Mouse (Mus musculus): ENCODE results near the gene Gm20219. TPM values are rescaled to one million over a fixed set of nuclear protein-coding genes. Genes with fewer than 3 reads are reported as not detected.

Gene Gm20219
- 1.5 and 2.6 TPM in 2 replicates for total RNA-seq (2012; rRNA removed)

DNA sequence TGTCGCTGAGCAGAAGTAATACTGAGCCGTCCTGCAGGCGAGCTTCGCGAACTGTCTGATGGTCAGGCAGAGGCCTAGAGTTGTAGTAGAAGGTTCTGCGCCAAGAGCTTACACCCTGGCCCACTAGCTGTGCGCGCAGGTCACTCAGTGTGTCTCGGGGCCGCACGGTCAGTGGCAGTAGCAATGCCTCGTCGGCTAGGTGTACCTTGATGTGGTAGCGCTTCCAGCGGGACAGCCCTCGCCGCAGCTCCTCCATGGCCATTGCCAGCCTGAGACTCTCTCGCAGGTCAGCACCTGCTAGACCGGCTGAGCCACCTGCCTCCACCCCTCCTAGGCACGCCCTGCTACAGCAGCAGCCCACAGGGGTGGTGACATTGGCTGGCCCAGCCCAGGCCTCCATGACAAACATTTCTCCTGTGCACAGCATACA lies at the start of gene Gm20219:
Gene Gm20219, minus strand, starts transcription at position 266 of the 430 bp plus-strand sequence.
- peaks cover 0 to 28% of the 10 kb centered on the region in 2 experiments; a peak in 2 of 4 replicates for H3K4me1 ChIP-seq (ENCODE audit: control insufficient read depth in 2 of 2, insufficient read depth in 2 of 2, low read length in 2 of 2, poor library complexity in 1 of 2)
- no peaks in the 10 kb centered on the region for H3K36me3 ChIP-seq (ENCODE audit: control insufficient read depth, insufficient read depth, low read length, poor library complexity, severe bottlenecking)
- TF ChIP-seq ZNF384 (IDR thresholded peaks at IDR 0.05; ENCODE audit: low read depth, low read length) = no peak
- no peak for TF ChIP-seq HCFC1 (IDR thresholded peaks at IDR 0.05; ENCODE audit: borderline replicate concordance, insufficient read depth, low read length)
- no peak for TF ChIP-seq MAFK (IDR thresholded peaks at IDR 0.05; ENCODE audit: insufficient read depth, low read depth, low read length)
- H3K9me3 ChIP-seq (ENCODE audit: control insufficient read depth, insufficient read depth, low read depth, low read length) = no peaks in the 10 kb centered on the region
- H3K4me3 ChIP-seq (ENCODE audit: insufficient read depth in 1 of 2, low read depth in 1 of 2, low read length in 2 of 2, poor library complexity in 1 of 2, severe bottlenecking in 1 of 2) = peak within 1 kb of the TSS in 1 of 2 experiments; percentile 13; a peak in 1 of 4 replicates
- DNase-seq (ENCODE audit: low read depth, low spot score) = peak; percentile 28
- no peak within 1 kb of the TSS for H3K9ac ChIP-seq (ENCODE audit: insufficient read depth, low read depth, low read length, poor library complexity, severe bottlenecking)
- H3K27ac ChIP-seq (ENCODE audit: insufficient read depth, low read depth, low read length, poor library complexity, severe bottlenecking) = no peak within 1 kb of the TSS
- in situ Hi-C loops (cut with MboI; ENCODE audit: low sequenced_read_pairs in 2 of 2, unreplicated experiment in 2 of 2) = loop anchor here in 1 of 2 experiments (10.0 kb wide), 1 partner anchor 199 kb away; no protein-coding TSS in a partner anchor

DNA sequence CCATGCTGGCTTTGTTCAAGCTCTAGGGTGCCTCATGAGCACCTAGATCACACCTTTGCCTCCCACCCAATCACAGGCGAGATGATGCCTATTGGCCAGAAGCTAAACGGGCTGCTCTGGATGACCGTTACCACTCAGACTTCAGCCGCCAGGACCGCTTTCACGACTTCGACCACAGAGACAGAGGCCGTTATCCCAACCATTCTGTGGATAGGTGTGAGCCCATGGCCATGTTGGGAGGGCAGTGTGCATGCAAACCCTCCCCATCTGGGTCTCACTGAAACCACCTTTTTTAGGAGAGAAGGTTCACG lies 49.8 kb upstream of the Gm20219 start:
- no peak for DNase-seq (ENCODE audit: low read depth, low spot score)
- Histone ChIP-seq H3K9me3 (ENCODE audit: control insufficient read depth, insufficient read depth, low read depth, low read length) (no peaks in the 10 kb centered on the region), H3K4me3 (ENCODE audit: insufficient read depth in 1 of 2, low read depth in 1 of 2, low read length in 2 of 2, poor library complexity in 1 of 2, severe bottlenecking in 1 of 2) (no peak overlapping the region), H3K4me1 (ENCODE audit: control insufficient read depth in 2 of 2, insufficient read depth in 2 of 2, low read length in 2 of 2, poor library complexity in 1 of 2) (peaks cover 2 to 5% of the 10 kb centered on the region in 2 experiments; a peak in 3 of 4 replicates), H3K36me3 (ENCODE audit: control insufficient read depth, insufficient read depth, low read length, poor library complexity, severe bottlenecking) (peaks cover 78% of the 10 kb centered on the region), H3K9ac (ENCODE audit: insufficient read depth, low read depth, low read length, poor library complexity, severe bottlenecking) (no peak overlapping the region), H3K27ac (ENCODE audit: insufficient read depth, low read depth, low read length, poor library complexity, severe bottlenecking) (no peak overlapping the region)
- in situ Hi-C loops (cut with MboI; ENCODE audit: low sequenced_read_pairs in 2 of 2, unreplicated experiment in 2 of 2) = no loop called here
- TF ChIP-seq HCFC1 (IDR thresholded peaks at IDR 0.05; ENCODE audit: borderline replicate concordance, insufficient read depth, low read length) (no peak), ZC3H11A (IDR thresholded peaks at IDR 0.05; ENCODE audit: borderline replicate concordance, low read depth, low read length) (no peak), MAFK (IDR thresholded peaks at IDR 0.05; ENCODE audit: insufficient read depth, low read depth, low read length) (no peak), CHD2 (IDR thresholded peaks at IDR 0.05; ENCODE audit: low read depth, low read length) (no peak), ZNF384 (IDR thresholded peaks at IDR 0.05; ENCODE audit: low read depth, low read length) (no peak)

GRCm38 (mm10) chr17:56603186-56604069 lies 49.2 kb upstream of the Gm20219 start:
- Histone ChIP-seq H3K27ac (ENCODE audit: insufficient read depth, low read depth, low read length, poor library complexity, severe bottlenecking) (no peak overlapping the region), H3K4me1 (ENCODE audit: control insufficient read depth in 2 of 2, insufficient read depth in 2 of 2, low read length in 2 of 2, poor library complexity in 1 of 2) (peaks cover 0 to under 1% of the 10 kb centered on the region in 2 experiments; a peak in 2 of 4 replicates), H3K9ac (ENCODE audit: insufficient read depth, low read depth, low read length, poor library complexity, severe bottlenecking) (peak overlapping the region; percentile 0; the same call in 1 of the 2 replicates), H3K4me3 (ENCODE audit: insufficient read depth in 1 of 2, low read depth in 1 of 2, low read length in 2 of 2, poor library complexity in 1 of 2, severe bottlenecking in 1 of 2) (peak overlapping the region in 1 of 2 experiments; percentile 18; a peak in 1 of 4 replicates), H3K9me3 (ENCODE audit: control insufficient read depth, insufficient read depth, low read depth, low read length) (no peaks in the 10 kb centered on the region), H3K36me3 (ENCODE audit: control insufficient read depth, insufficient read depth, low read length, poor library complexity, severe bottlenecking) (peaks cover 78% of the 10 kb centered on the region)
- DNase-seq (ENCODE audit: low read depth, low spot score) = no peak
- TF ChIP-seq ZC3H11A (IDR thresholded peaks at IDR 0.05; ENCODE audit: borderline replicate concordance, low read depth, low read length) (no peak), ZNF384 (IDR thresholded peaks at IDR 0.05; ENCODE audit: low read depth, low read length) (no peak), CHD2 (IDR thresholded peaks at IDR 0.05; ENCODE audit: low read depth, low read length) (no peak), MAFK (IDR thresholded peaks at IDR 0.05; ENCODE audit: insufficient read depth, low read depth, low read length) (no peak), HCFC1 (IDR thresholded peaks at IDR 0.05; ENCODE audit: borderline replicate concordance, insufficient read depth, low read length) (no peak)
- in situ Hi-C loops (cut with MboI; ENCODE audit: low sequenced_read_pairs in 2 of 2, unreplicated experiment in 2 of 2) = no loop called here

GRCm38 (mm10) chr17:56593527-56594271 lies 39.5 kb upstream of the Gm20219 start:
- H3K9ac ChIP-seq (ENCODE audit: insufficient read depth, low read depth, low read length, poor library complexity, severe bottlenecking) = no peak overlapping the region
- in situ Hi-C loops (cut with MboI; ENCODE audit: low sequenced_read_pairs in 2 of 2, unreplicated experiment in 2 of 2) = no loop called here
- no peaks in the 10 kb centered on the region; a peak in 1 of 4 replicates for H3K4me1 ChIP-seq (ENCODE audit: control insufficient read depth in 2 of 2, insufficient read depth in 2 of 2, low read length in 2 of 2, poor library complexity in 1 of 2)
- no peaks in the 10 kb centered on the region for H3K9me3 ChIP-seq (ENCODE audit: control insufficient read depth, insufficient read depth, low read depth, low read length)
- TF ChIP-seq CHD2 (IDR thresholded peaks at IDR 0.05; ENCODE audit: low read depth, low read length) (no peak), ZNF384 (IDR thresholded peaks at IDR 0.05; ENCODE audit: low read depth, low read length) (no peak), ZC3H11A (IDR thresholded peaks at IDR 0.05; ENCODE audit: borderline replicate concordance, low read depth, low read length) (no peak), HCFC1 (IDR thresholded peaks at IDR 0.05; ENCODE audit: borderline replicate concordance, insufficient read depth, low read length) (no peak), MAFK (IDR thresholded peaks at IDR 0.05; ENCODE audit: insufficient read depth, low read depth, low read length) (no peak)
- no peak overlapping the region for H3K4me3 ChIP-seq (ENCODE audit: insufficient read depth in 1 of 2, low read depth in 1 of 2, low read length in 2 of 2, poor library complexity in 1 of 2, severe bottlenecking in 1 of 2)
- no peak for DNase-seq (ENCODE audit: low read depth, low spot score)
- H3K27ac ChIP-seq (ENCODE audit: insufficient read depth, low read depth, low read length, poor library complexity, severe bottlenecking) = no peak overlapping the region
- peaks cover 79% of the 10 kb centered on the region for H3K36me3 ChIP-seq (ENCODE audit: control insufficient read depth, insufficient read depth, low read length, poor library complexity, severe bottlenecking)
